Mouse (Mus musculus) megakaryocyte, embryonic 14.5 days (primary cell): Measurements from ENCODE around the gene Fer1l4. TPM values are rescaled to one million over a fixed set of nuclear protein-coding genes. Genes with fewer than 3 reads are reported as not detected.

Source experiments
- H3K27me3 ChIP-seq: replicated peaks from 2 replicates; pipeline ENCODE3; 2012; ENCODE audit warnings: inconsistent platforms
- H3K36me3 ChIP-seq: replicated peaks from 2 replicates; pipeline ENCODE3; 2012; ENCODE audit warnings: low read length, inconsistent platforms, mixed read lengths
- H3K4me1 ChIP-seq: 2 replicates; pipeline ENCODE4 v1.6.1; 2012; ENCODE audit warnings: inconsistent platforms
- H3K4me3 ChIP-seq: replicated peaks from 2 replicates; pipeline ENCODE3; 2012; ENCODE audit warnings: moderate library complexity, mild to moderate bottlenecking, inconsistent platforms
- H3K9me3 ChIP-seq: 2 replicates; pipeline ENCODE4 v1.6.1; 2012; ENCODE audit warnings: inconsistent platforms
- FLI1 ChIP-seq: IDR thresholded peaks from 2 replicates; pipeline ENCODE4 v1.6.1; 2012; ENCODE audit warnings: low read length, inconsistent platforms, mixed read lengths
- GATA1 ChIP-seq: IDR thresholded peaks from 3 replicates; pipeline ENCODE4 v1.6.1; 2012; ENCODE audit warnings: mixed read lengths, low read length, inconsistent platforms, borderline replicate concordance
- polyA plus RNA-seq: library from polyadenylated mRNA; stranded (reverse); fragments of >175 nt; gene quantifications from 2 replicates; pipeline ENCODE4 v1.2.3, GENCODE M21; 2012; ENCODE audit warnings: low replicate concordance; ENCODE audit not compliant: insufficient read depth

The Fer1l4 gene
- polyA plus RNA-seq, 1 experiment = not detected

GRCm38 (mm10) chr2:156018106-156018505 lies 34.6 kb downstream of the Fer1l4 start:
- H3K4me1 ChIP-seq = peaks cover 19% of the 10 kb centered on the region
- peaks cover 1% of the 10 kb centered on the region for H3K27me3 ChIP-seq
- no peaks in the 10 kb centered on the region for H3K9me3 ChIP-seq
- TF ChIP-seq GATA1 (no peak), FLI1 (no peak)
- H3K36me3 ChIP-seq = peaks cover 68% of the 10 kb centered on the region
- H3K4me3 ChIP-seq = no peak overlapping the region

- Histone ChIP-seq H3K27me3 (no peaks in the 10 kb centered on the region), H3K4me3 (peak within 1 kb of the TSS; percentile 98), H3K9me3 (peaks cover 3% of the 10 kb centered on the region), H3K36me3 (peaks cover 46% of the 10 kb centered on the region), H3K4me1 (peaks cover 21% of the 10 kb centered on the region)
- no peak for TF ChIP-seq GATA1
- 0 out of 2 replicates have a peak, but pooled peaks have one; percentile 43 for TF ChIP-seq FLI1
Measured at GRCm38 (mm10) chr2:156007888-156008532, 44.7 kb downstream of the Fer1l4 start, which contains the start of the genes 6430550D23Rik and Ergic3. Gene 6430550D23Rik (minus strand): TSS chr2:156007977. Gene Ergic3 (plus strand): TSS chr2:156008045.

GRCm38 (mm10) chr2:156005393-156005792 lies 47.4 kb downstream of the Fer1l4 start:
- Histone ChIP-seq H3K36me3 (peaks cover 44% of the 10 kb centered on the region), H3K4me1 (peaks cover 33% of the 10 kb centered on the region), H3K27me3 (no peaks in the 10 kb centered on the region), H3K9me3 (peaks cover 10% of the 10 kb centered on the region), H3K4me3 (no peak overlapping the region)
- no peak for TF ChIP-seq GATA1
- no peak for TF ChIP-seq FLI1

GRCm38 (mm10) chr2:155991863-155992321 lies 60.9 kb downstream of the Fer1l4 start:
- Histone ChIP-seq H3K36me3 (peaks cover 100% of the 10 kb centered on the region), H3K4me1 (peaks cover 21% of the 10 kb centered on the region), H3K4me3 (no peak overlapping the region), H3K27me3 (no peaks in the 10 kb centered on the region), H3K9me3 (no peaks in the 10 kb centered on the region)
- no peak for TF ChIP-seq GATA1

- Histone ChIP-seq H3K4me3 (no peak overlapping the region), H3K9me3 (no peaks in the 10 kb centered on the region), H3K36me3 (peaks cover 100% of the 10 kb centered on the region), H3K4me1 (peaks cover 21% of the 10 kb centered on the region), H3K27me3 (no peaks in the 10 kb centered on the region)
- no peak for TF ChIP-seq FLI1
- TF ChIP-seq GATA1 = no peak
Measured at GRCm38 (mm10) chr2:155991151-155991550, 61.6 kb downstream of the Fer1l4 start.

GRCm38 (mm10) chr2:155989085-155989484 lies 63.7 kb downstream of the Fer1l4 start:
- no peak overlapping the region for H3K4me3 ChIP-seq
- TF ChIP-seq GATA1 = no peak
- no peak for TF ChIP-seq FLI1
- H3K9me3 ChIP-seq = no peaks in the 10 kb centered on the region
- H3K4me1 ChIP-seq = peaks cover 23% of the 10 kb centered on the region
- H3K36me3 ChIP-seq = peaks cover 100% of the 10 kb centered on the region
- H3K27me3 ChIP-seq = no peaks in the 10 kb centered on the region

- no peaks in the 10 kb centered on the region for H3K27me3 ChIP-seq
- no peaks in the 10 kb centered on the region for H3K9me3 ChIP-seq
- H3K36me3 ChIP-seq = peaks cover 99% of the 10 kb centered on the region
- H3K4me1 ChIP-seq = peaks cover 23% of the 10 kb centered on the region
- no peak for TF ChIP-seq FLI1
- H3K4me3 ChIP-seq = no peak overlapping the region
Measured at GRCm38 (mm10) chr2:155987131-155987530, 65.6 kb downstream of the Fer1l4 start.

- H3K9me3 ChIP-seq = no peaks in the 10 kb centered on the region
- H3K36me3 ChIP-seq = peaks cover 98% of the 10 kb centered on the region
- no peaks in the 10 kb centered on the region for H3K27me3 ChIP-seq
- H3K4me1 ChIP-seq = peaks cover 30% of the 10 kb centered on the region
- TF ChIP-seq FLI1 = no peak
- TF ChIP-seq GATA1 = no peak
- H3K4me3 ChIP-seq = no peak overlapping the region
Measured at GRCm38 (mm10) chr2:155985776-155986175, 67.0 kb downstream of the Fer1l4 start.

- Histone ChIP-seq H3K27me3 (no peaks in the 10 kb centered on the region), H3K4me1 (peaks cover 47% of the 10 kb centered on the region), H3K9me3 (no peaks in the 10 kb centered on the region), H3K36me3 (peaks cover 55% of the 10 kb centered on the region), H3K4me3 (peak overlapping the region; percentile 92)
- TF ChIP-seq FLI1 (0 out of 2 replicates have a peak, but pooled peaks have one; percentile 15), GATA1 (no peak)
Measured at GRCm38 (mm10) chr2:155979328-155979991, 73.3 kb downstream of the Fer1l4 start.

GRCm38 (mm10) chr2:155974087-155974731 lies 78.5 kb downstream of the Fer1l4 start:
- TF ChIP-seq FLI1 (no peak), GATA1 (no peak)
- Histone ChIP-seq H3K4me3 (no peak overlapping the region), H3K9me3 (no peaks in the 10 kb centered on the region), H3K36me3 (peaks cover 67% of the 10 kb centered on the region), H3K4me1 (peaks cover 26% of the 10 kb centered on the region), H3K27me3 (no peaks in the 10 kb centered on the region)
